ENCODE assay signal across 10 mouse cellular contexts in the genomic region with DNA sequence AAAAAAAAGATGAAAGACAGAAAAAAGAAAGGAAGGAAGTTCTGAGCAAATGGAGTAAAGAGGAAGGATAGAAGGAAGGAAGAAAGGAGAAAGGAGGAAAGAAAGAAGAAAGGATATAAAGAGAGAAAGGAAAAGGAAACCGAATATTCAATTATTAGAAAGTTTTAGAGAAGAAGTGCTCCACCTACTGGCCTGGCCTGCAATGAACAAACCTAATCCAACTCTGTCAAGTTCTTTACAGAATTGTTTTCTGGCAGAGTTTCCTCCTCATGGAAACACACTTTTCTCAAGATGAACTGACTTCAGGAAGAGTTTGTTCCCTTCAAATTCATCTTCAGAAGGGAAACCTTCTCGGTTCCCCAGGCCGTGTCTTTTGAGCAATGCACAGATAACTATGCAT. TPM values are rescaled to one million over a fixed set of nuclear protein-coding genes. Genes with fewer than 3 reads are reported as not detected.
DNase-seq lines count a peak whose midpoint lies in the region; ATAC-seq and TF ChIP-seq lines count a peak whose summit lies in the region.
"Had no signal": no experiment of that assay in that cellular context is flagged by ENCODE, and none has a peak within 500 bp of the region (broad histone marks: within the 10 kb centered on the region; RNA-seq: fewer than 3 reads in every experiment).

No protein-coding gene starts in this region.

- no peaks in the 10 kb centered on the region for H3K36me3 ChIP-seq in kidney, embryonic 15.5 days
- H3K36me3 ChIP-seq: heart, embryonic 15.5 days had no signal

- ATAC-seq in kidney, embryonic 15.5 days (replicated peaks; ENCODE audit: low FRiP score): no peak
- ATAC-seq in inflammation-experienced regulatory T-cells, adult 6 months: peak; percentile 76

- 27% methylated on average over 3 of the region's 3 CpGs for WGBS in cerebellum, adult 2 months
- 38% methylated on average over 3 of the region's 3 CpGs for WGBS in kidney, embryonic 15.5 days

- H3K27me3 ChIP-seq in cerebellum, adult 2 months (ENCODE audit: control insufficient read depth, insufficient read depth, low read length): no peaks in the 10 kb centered on the region
- H3K27me3 ChIP-seq in kidney, embryonic 15.5 days: no peaks in the 10 kb centered on the region
- H3K27me3 ChIP-seq: heart, embryonic 15.5 days had no signal

- no peaks in the 10 kb centered on the region for H3K9me3 ChIP-seq in kidney, embryonic 15.5 days (replicated peaks)
- H3K9me3 ChIP-seq: heart, embryonic 15.5 days; megakaryocyte, embryonic 14.5 days had no signal

- no peak for TF ChIP-seq CTCF in cerebellum, adult 2 months (IDR thresholded peaks at IDR 0.05; ENCODE audit: borderline replicate concordance, insufficient read depth, low read depth, low read length)

- H3K4me3 ChIP-seq in cerebellum, adult 2 months (replicated peaks; ENCODE audit: insufficient read depth, low read depth, low read length): no peak overlapping the region
- H3K4me3 ChIP-seq in kidney, embryonic 15.5 days (replicated peaks): no peak overlapping the region
- H3K4me3 ChIP-seq: heart, embryonic 15.5 days; megakaryocyte, embryonic 14.5 days had no signal

- H3K9ac ChIP-seq in kidney, embryonic 15.5 days: no peak overlapping the region
- H3K9ac ChIP-seq: heart, embryonic 15.5 days had no signal

- no peak for TF ChIP-seq POLR2A in cerebellum, adult 2 months (IDR thresholded peaks at IDR 0.05; ENCODE audit: borderline replicate concordance, insufficient read depth, low read length)

- H3K4me2 ChIP-seq in kidney, embryonic 15.5 days: no peak overlapping the region
- H3K4me2 ChIP-seq: heart, embryonic 15.5 days had no signal

- H3K4me1 ChIP-seq in cerebellum, adult 2 months (ENCODE audit: control insufficient read depth, insufficient read depth, low read length): no peaks in the 10 kb centered on the region
- H3K4me1 ChIP-seq in kidney, embryonic 15.5 days: no peaks in the 10 kb centered on the region
- H3K4me1 ChIP-seq: heart, embryonic 15.5 days had no signal

- DNase-seq in cerebellum, postnatal 10 days: peak; percentile 7 to 13
- DNase-seq in cerebellum, adult 2 months: no peak
- peak; percentile 15 for DNase-seq in kidney, postnatal 10 days
- peak; percentile 24 for DNase-seq in A20 (ENCODE audit: low read depth, low spot score)
- no peak for DNase-seq in spleen, postnatal 36 days (ENCODE audit: low spot score in 2 of 2)
- DNase-seq in spleen, postnatal 14 days (ENCODE audit: low spot score in 2 of 2): no peak

- H3K27ac ChIP-seq in cerebellum, adult 2 months (ENCODE audit: insufficient read depth, low read length): no peak overlapping the region
- H3K27ac ChIP-seq in kidney, embryonic 15.5 days: no peak overlapping the region
- H3K27ac ChIP-seq: heart, embryonic 15.5 days had no signal

RNA-seq across cellular contexts. Expression of a gene that starts 2.8 kb away (rescaled TPM):
- polyA plus RNA-seq in cerebellum, adult 2 months (2012; rRNA removed): not detected in 2 replicates
- not detected in 2 replicates for polyA plus RNA-seq in kidney, embryonic 15.5 days (2015; fragmentation: Nextera tagmentation; extraction: Ambion mirVana)
- under 1 TPM in 1 of 3 experiments, not detected in 2; 0.63 TPM for polyA plus RNA-seq in inflammation-experienced regulatory T-cells, adult 6 months (2017; shearing (Covaris generic))
- polyA plus RNA-seq: heart, embryonic 15.5 days had no signal

RNA-seq across cellular contexts. Expression of a gene that starts 3.5 kb away (rescaled TPM):
- not detected in 2 replicates for polyA plus RNA-seq in cerebellum, adult 2 months (2012; rRNA removed)
- polyA plus RNA-seq in kidney, embryonic 15.5 days (2015; fragmentation: Nextera tagmentation; extraction: Ambion mirVana): not detected in 2 replicates
- polyA plus RNA-seq in inflammation-experienced regulatory T-cells, adult 6 months (2017; shearing (Covaris generic)): not detected
- polyA plus RNA-seq: heart, embryonic 15.5 days had no signal

RNA-seq across cellular contexts. Expression of a gene that starts 11.1 kb away (rescaled TPM):
- polyA plus RNA-seq in cerebellum, adult 2 months (2012; rRNA removed): not detected in 2 replicates
- polyA plus RNA-seq in kidney, embryonic 15.5 days (2015; fragmentation: Nextera tagmentation; extraction: Ambion mirVana): not detected in 2 replicates
- polyA plus RNA-seq in inflammation-experienced regulatory T-cells, adult 6 months (2017; shearing (Covaris generic)): not detected
- polyA plus RNA-seq: heart, embryonic 15.5 days had no signal

RNA-seq across cellular contexts. Expression of a gene that starts 11.6 kb away (rescaled TPM):
- not detected in 2 replicates for polyA plus RNA-seq in cerebellum, adult 2 months (2012; rRNA removed)
- not detected in 2 replicates for polyA plus RNA-seq in kidney, embryonic 15.5 days (2015; fragmentation: Nextera tagmentation; extraction: Ambion mirVana)
- polyA plus RNA-seq in inflammation-experienced regulatory T-cells, adult 6 months (2017; shearing (Covaris generic)): not detected
- polyA plus RNA-seq: heart, embryonic 15.5 days had no signal

RNA-seq across cellular contexts. Expression of a gene that starts 19.1 kb away (rescaled TPM):
- not detected in 2 replicates for polyA plus RNA-seq in cerebellum, adult 2 months (2012; rRNA removed)
- not detected in 2 replicates for polyA plus RNA-seq in kidney, embryonic 15.5 days (2015; fragmentation: Nextera tagmentation; extraction: Ambion mirVana)
- not detected for polyA plus RNA-seq in inflammation-experienced regulatory T-cells, adult 6 months (2017; shearing (Covaris generic))
- polyA plus RNA-seq: heart, embryonic 15.5 days had no signal

Comparison
In these comparisons a context has a peak if more than half of its experiments do, and no peak if none do; other contexts are left out.
1. DNase-seq: peak in cerebellum, postnatal 10 days (2 of 2), kidney, postnatal 10 days (single experiment) and A20 (single experiment); none in cerebellum, adult 2 months (0 of 2), spleen, postnatal 36 days (0 of 2) and spleen, postnatal 14 days (0 of 2).